Mouse (Mus musculus): ENCODE data around the gene Rcor1. TPM values are rescaled to one million over a fixed set of nuclear protein-coding genes. Genes with fewer than 3 reads are reported as not detected.
"Not testable (repeated sequence)": the region's sequence is repeated elsewhere in the genome, so short reads cannot be mapped to it uniquely, and the experiment has no call there.

Rcor1 gene
- total RNA-seq, 2 experiments from 2014 or later: 18.2 to 18.3 TPM

GRCm38 (mm10) chr12:111069299-111069698 is 30.1 kb downstream of the Rcor1 start:
- not testable (repeated sequence) for DNase-seq

DNA sequence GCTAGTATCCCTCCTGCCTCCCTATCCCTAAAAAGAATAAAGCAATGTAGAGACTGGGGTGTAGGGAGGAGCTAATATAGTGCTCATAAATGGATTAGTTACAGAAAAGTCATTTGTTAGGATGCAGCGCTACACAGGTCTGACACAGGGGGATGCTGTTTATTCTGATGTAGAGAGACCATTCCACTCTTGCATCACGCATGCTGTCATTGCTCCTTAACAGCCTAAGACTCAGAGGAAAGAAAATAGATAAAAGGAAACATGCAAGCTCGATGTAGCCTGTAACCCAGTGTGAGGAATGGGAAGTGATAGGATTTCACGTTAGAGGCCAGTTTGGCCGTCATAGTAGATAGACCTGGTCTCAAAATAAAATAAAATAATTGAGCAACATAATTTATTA is 31.9 kb downstream of the Rcor1 start:
- DNase-seq: no peak

DNA sequence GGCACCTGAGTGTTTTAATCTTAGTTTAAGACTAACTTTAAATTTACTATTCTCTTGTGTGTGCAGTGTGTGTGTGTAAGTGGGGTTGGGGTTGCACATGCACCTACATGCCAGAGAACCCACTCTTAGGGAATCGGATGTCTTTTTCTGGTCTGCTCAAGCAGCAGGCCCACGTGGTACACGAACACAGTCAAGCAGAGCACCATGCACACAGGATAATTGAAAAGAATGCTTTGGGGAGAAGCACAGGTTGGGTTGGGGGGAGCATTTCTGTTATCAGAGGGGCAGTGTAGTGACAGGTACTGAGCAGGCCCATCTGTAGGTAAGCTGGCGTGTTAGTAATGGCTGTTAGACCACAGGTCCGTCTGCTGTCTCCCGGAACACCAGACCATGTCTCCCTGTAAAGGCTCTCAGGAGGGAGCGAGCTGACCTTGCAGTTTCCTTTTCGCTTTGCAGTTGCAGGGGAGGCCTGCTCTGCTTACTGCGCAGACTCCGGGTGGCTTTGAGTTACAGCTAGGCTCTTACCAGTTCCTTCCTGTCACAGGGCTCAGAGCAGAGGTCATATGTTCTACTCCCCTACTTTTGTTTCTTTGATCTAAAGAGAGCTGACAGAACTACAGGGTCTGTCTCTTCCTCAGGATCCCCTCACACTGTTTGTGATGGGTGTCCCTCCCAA is 32.5 kb downstream of the Rcor1 start:
- DNase-seq: no peak

DNA sequence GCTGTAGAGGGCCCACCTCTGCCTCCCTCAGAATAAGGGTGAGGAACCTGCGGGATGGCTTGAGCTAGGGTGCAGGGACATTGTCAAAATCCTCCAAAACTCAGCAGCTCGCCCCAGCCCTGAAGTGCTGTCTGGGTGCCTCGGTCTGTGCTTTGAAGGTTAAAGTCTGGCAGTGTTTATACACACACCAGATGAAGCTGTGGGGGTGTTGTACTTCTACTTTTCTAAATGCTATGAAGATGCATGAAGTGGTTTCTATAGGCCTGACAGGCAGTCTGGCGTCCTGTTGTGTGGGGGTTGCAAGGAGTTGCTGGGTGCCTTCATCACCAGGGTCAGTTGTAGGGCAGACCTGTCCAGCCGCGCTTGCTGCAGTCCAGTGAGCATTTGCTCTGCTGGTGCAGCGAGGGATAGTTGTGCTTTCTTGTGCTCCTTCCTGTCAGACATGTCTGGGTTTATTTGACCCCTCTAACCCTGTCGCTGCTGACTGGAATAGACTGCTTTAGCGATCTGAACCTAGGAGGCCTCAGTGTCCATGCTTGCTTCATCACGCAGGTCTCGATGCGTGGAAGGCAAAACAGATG is 37.3 kb downstream of the Rcor1 start:
- DNase-seq: no peak

DNA sequence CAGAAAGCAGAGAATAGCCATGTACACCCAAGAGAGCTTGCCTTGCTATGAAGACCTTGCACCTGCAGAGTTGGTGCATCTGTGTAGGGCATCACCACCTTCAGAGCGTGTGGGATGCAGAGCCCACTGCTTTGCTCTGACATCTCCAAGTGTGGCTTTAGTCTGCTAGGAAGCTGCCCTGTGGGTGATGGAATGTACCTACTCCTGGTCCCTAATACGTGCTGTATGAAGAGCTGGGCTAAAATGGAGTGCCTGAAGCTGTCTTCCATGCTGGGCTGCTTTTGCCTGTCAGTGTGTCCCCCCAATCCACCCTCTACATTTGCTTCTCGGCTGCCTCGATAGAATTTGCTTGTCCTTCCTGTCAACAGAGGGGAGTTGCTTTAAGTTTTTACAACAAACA is 46.4 kb downstream of the Rcor1 start:
- no peak for DNase-seq

- DNase-seq: no peak
Observed at GRCm38 (mm10) chr12:111087066-111087465, 47.9 kb downstream of the Rcor1 start.

- DNase-seq: peak in 1 of 2 experiments; percentile 72
Observed at GRCm38 (mm10) chr12:111088186-111088585, 49.0 kb downstream of the Rcor1 start.

GRCm38 (mm10) chr12:111088731-111089141 is 49.6 kb downstream of the Rcor1 start:
- peak in 1 of 2 experiments; percentile 18 for DNase-seq

DNA sequence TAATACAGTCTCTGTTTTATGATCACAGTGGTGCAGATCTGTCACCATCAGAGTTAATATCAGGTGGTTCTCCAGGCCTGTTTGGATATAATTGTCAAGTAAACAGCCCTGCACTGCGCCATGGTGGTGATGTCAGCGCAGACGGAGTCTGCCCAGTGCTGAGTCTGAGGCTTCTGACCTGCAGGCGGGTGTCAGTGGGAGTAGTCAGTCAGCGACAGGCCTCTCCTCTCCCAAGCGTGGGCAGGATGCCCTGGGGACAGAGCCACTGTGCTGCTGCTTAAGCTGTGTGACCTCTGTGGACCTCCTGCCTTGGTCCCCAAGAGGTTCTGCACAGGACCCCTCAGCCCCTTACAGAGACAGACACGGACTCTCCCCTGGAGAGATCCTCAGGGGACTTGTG is 50.0 kb downstream of the Rcor1 start:
- no peak for DNase-seq

- no peak for DNase-seq
Observed at GRCm38 (mm10) chr12:111090801-111091200, 51.6 kb downstream of the Rcor1 start.

GRCm38 (mm10) chr12:111091981-111092380 is 52.8 kb downstream of the Rcor1 start:
- DNase-seq: no peak

- no peak for DNase-seq
Observed at GRCm38 (mm10) chr12:111094073-111094472, 54.9 kb downstream of the Rcor1 start.

DNA sequence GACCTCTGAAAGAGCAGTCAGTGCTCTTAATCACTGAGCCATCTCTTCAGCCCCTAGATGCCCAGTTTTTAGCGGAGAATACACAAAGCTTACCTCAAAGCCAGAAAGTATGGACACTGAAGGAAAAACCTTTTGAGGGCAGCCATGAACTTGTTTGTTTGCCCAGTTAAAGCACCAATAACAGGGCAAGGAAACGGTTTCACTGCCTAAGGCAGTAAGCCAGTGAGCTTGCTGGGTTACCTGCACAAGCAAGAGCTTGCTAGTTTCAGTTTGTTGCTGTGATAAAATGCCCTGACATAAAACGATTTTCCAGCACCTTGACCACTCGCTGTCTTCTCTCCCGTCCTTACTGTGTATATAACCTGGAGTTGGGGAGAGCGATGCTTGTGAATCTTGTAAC is 55.9 kb downstream of the Rcor1 start:
- no peak for DNase-seq

- DNase-seq: no peak
Observed at GRCm38 (mm10) chr12:111096249-111096648, 57.1 kb downstream of the Rcor1 start.

DNA sequence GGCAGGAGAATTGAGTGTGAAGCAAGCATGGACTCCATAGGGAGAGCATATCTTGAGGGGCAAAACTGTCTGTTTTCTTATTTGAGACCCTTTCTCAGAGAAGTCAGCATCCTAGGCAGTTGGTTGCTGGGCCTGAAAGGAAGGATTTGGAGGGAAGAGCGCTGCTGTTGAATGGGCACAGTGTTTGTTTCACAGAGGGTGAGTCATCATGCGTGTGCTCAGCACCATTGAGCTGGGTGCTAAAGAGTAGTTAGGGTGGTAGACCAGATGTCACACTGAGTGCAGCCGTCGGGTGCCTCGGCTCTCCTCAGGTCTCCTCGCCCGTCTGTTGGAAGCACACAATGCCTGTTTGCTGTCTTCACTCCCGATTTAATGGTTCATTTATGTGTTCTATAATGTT is 57.9 kb downstream of the Rcor1 start:
- DNase-seq: no peak

DNA sequence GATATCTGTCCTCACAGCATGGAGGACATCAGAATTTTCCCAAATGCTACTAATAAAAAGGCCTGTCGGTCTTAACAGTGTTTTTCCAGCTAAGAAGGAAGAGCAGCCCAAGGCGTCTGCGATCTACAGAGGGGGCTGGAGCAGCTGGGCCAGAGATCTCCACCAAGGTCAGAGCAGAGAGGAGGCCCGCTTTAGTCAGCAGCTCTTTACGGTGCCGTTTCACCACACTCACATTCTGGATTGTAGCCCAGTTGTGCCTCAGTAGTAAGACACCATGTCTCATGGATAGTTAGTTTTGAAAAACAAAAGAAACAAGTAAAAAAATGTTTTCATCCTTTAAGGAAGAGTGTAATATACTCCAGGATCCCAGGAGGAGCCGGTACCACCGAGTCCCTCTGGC is 72.0 kb downstream of the Rcor1 start:
- no peak for DNase-seq

GRCm38 (mm10) chr12:111114593-111114992 is 75.4 kb downstream of the Rcor1 start:
- DNase-seq: no peak

- no peak for DNase-seq
Observed at GRCm38 (mm10) chr12:111119506-111120085, 80.4 kb downstream of the Rcor1 start.

- DNase-seq: no peak
Observed at GRCm38 (mm10) chr12:111120976-111121645, 82.0 kb downstream of the Rcor1 start.

DNA sequence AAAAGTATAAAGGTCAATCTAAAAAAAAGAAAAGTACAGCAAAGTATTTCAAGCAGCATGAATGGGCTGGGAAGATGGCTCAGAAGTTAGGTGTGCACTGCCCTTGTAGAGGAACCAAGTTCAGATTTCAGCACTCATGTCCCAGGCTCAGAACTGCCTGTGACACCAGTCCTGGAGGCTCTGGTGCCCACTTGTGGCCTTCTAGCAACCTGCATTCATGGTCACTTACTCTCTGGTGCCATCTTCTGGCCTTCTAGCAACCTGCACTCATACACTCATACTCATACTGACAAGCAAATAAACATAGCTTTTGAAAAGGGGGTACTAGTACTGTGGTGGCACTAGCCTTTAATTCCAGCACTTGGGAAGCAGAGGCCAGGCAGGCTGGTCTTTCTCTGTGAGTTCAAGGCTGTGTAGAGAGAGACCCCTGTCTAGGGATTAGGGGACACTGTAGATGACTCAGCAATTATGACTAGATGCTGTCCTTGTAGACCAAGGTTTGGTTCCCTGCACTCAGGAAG is 83.2 kb downstream of the Rcor1 start:
- DNase-seq: no peak

- no peak for DNase-seq
Observed at GRCm38 (mm10) chr12:111124601-111125260, 85.6 kb downstream of the Rcor1 start.

- DNase-seq: no peak
Observed at GRCm38 (mm10) chr12:111125666-111126065, 86.5 kb downstream of the Rcor1 start.

- no peak for DNase-seq
Observed at GRCm38 (mm10) chr12:111134169-111134568, 95.0 kb downstream of the Rcor1 start.

All from layer of hippocampus, postnatal 36 days (tissue).